Mouse (Mus musculus) embryonic fibroblast, embryonic 13.5 days (primary cell): ENCODE results near the gene Tfap2d.

ENCODE experiments used
- CTCF ChIP-seq: IDR thresholded peaks from 2 replicates; pipeline ENCODE4 v1.5.1; 2011; ENCODE audit warnings: mild to moderate bottlenecking, control low read depth, low read length, moderate library complexity, borderline replicate concordance; ENCODE audit not compliant: insufficient read depth
- POLR2A ChIP-seq: IDR thresholded peaks from 2 replicates; pipeline ENCODE4 v1.6.1; 2011; ENCODE audit warnings: low read depth, mild to moderate bottlenecking, control low read depth, low read length, moderate library complexity

DNA sequence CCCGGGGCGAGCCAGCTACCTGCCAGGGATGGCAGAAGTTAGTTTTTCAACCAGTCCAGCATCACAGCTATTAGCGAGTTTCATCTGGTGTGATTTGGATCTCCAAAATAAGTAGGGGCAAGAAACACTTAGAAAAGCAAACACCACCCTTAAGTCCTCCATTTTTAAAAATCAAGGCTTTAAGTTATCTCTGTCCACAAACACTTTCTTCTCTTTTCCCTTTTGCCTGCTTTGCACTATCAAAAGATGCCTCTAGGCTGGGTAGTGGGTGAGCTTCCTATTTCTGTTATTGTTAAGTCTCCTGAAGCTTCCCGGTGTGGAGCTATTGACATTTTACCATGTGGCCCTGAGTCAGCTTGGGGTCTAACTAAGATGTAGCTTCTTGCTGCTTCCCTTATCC is 110.3 kb downstream of the Tfap2d start:
- TF ChIP-seq POLR2A = no peak
- no peak for TF ChIP-seq CTCF
